Mouse (Mus musculus): ENCODE measurements around the gene Mroh2b. TPM values are rescaled to one million over a fixed set of nuclear protein-coding genes. Genes with fewer than 3 reads are reported as not detected.

Gene Mroh2b
- total RNA-seq (2023): not detected

DNA sequence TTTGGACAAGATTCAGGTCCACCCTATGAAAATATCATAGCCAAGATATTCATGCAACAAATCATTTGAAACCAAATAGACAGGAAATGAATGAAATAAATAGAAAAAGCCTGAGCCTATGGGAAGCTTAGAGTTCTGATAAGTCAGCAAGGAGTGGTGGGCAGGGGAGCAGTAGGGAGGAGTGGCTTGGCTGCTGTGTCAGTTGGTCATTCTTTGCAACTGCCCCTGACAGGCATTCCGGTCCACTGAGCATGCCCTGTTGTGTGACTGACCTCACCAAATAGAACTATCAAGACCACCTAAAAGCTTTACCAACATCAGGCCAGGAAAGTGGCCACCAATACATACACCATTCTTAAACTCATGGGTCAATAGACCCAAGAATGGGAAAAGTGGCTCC, at the start of gene Mroh2b:
TSS of gene Mroh2b (plus strand) at position 301 of the 400 bp plus-strand sequence.

Other genes starting within 250 kb of the Mroh2b start
- gene C6, start 171.6 kb upstream of the Mroh2b start, total RNA-seq (2023): 2.1 TPM
- not detected for gene C7, start 165.0 kb downstream of the Mroh2b start, total RNA-seq (2023)
- gene Card6, start 209.8 kb downstream of the Mroh2b start, total RNA-seq (2023): 108 TPM
- 1,176 TPM for gene Rpl37, start 217.9 kb downstream of the Mroh2b start, total RNA-seq (2023)
- 19.7 TPM for gene Prkaa1, start 245.1 kb downstream of the Mroh2b start, total RNA-seq (2023)

All from CD4-positive naive resting alpha-beta T cell, adult 76 days (primary cell).